Mouse (Mus musculus): Measurements from ENCODE around the gene Hbq1a.

DNA sequence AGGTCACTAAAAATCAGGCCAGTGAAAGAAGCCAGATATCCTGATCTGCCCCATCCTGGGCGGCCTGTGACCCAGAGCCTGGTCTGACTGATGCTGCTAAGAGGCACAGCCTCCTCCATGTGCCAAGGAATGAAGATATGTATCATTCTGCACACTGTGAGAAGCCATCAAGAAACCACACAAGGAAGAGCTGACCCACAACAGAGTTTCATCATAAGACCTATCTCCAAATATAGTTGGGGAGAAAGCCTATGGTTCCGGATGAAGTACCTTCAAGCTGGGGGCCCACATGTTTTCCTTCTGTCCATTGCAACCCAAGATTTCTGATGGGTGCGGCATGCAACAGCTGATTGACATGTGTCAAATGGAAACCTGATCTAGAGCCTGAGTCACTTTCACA lies 16.1 kb downstream of the Hbq1a start:
- TF ChIP-seq CTCF (IDR thresholded peaks at IDR 0.05; ENCODE audit: control insufficient read depth, insufficient read depth, insufficient replicate concordance, low read depth, low read length) (no peak), POLR2A (IDR thresholded peaks at IDR 0.05; ENCODE audit: control insufficient read depth, low read depth, low read length) (no peak)
